Mouse (Mus musculus): ENCODE data around the gene Ifitm7.

Gene Ifitm7

GRCm38 (mm10) chr16:13986574-13987478 is at the start of gene Ifitm7, which contains the start of gene 2900011O08Rik:
Gene Ifitm7, minus strand, starts transcription at chr16:13986888.
Gene 2900011O08Rik, plus strand, starts transcription at chr16:13986604.
- DNase-seq (ENCODE audit: extremely low read depth, low read depth), result no peak

GRCm38 (mm10) chr16:14033076-14033475 is 46.4 kb upstream of the Ifitm7 start:
- no peak for DNase-seq (ENCODE audit: extremely low read depth, low read depth)

DNA sequence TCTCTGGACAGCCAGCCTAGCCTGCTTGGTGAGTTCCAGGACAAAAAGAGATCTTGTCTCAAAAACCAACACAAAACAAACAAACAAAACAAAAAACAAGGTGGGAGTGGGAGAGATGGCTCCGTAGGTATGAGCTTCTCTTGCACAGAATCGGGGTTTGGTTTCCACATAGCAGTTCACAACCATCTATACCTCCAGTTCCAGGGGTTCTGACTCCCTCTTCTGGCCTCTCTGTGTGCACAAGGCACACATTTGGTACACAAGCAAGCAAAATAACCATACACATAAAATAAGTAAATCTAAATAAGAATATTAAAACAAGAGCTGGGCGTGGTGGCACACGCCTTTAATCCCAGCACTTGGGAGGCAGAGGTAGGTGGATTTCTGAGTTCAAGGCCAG is 44.0 kb upstream of the Ifitm7 start:
- DNase-seq (ENCODE audit: extremely low read depth, low read depth), result no peak

- DNase-seq (ENCODE audit: extremely low read depth, low read depth), result no peak
Observed at GRCm38 (mm10) chr16:14029851-14030250, 43.2 kb upstream of the Ifitm7 start.

DNA sequence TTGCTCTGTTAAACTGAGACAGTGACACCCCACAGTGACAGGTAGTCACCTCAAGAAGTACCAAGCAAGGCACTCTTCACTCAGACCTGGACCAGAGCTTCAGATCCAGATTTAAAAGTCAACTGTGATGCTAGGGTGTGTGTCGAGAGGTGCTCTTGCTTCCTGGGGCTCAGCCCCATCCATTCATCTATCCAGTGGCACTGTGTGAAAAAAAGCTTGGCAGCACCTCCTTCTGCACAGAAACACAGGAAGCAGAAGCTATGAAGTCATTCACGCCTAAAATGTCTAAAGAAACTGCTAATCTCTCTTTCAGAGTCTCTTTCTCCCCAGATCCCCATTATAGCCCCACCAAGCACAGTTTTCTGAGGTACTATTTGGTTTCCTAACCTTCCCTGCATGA is 42.4 kb upstream of the Ifitm7 start:
- no peak for DNase-seq (ENCODE audit: extremely low read depth, low read depth)

- DNase-seq (ENCODE audit: extremely low read depth, low read depth), result no peak
Observed at GRCm38 (mm10) chr16:14025091-14025990, 38.7 kb upstream of the Ifitm7 start.

- no peak for DNase-seq (ENCODE audit: extremely low read depth, low read depth)
Observed at GRCm38 (mm10) chr16:14021166-14021822, 34.6 kb upstream of the Ifitm7 start.

- no peak for DNase-seq (ENCODE audit: extremely low read depth, low read depth)
Observed at GRCm38 (mm10) chr16:14017306-14017705, 30.6 kb upstream of the Ifitm7 start.

DNA sequence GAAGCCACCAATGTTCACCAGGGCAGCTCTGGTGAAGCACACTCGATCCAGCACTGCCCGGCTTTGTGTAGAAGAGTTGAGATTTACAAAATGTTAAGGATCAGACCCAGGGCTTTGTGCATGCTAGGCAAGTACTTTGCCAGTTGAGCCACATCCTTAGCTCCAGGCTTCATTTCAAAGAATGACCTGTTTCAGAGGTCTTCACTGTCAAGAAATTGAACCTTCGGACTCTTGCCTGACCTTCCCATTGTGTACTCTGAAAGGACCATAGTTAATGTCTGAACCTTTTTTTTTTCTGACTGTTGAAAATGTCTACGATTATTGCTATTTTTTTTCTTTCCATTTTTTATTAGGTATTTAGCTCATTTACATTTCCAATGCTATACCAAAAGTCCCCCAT is 23.3 kb upstream of the Ifitm7 start:
- DNase-seq (ENCODE audit: extremely low read depth, low read depth), result no peak

DNA sequence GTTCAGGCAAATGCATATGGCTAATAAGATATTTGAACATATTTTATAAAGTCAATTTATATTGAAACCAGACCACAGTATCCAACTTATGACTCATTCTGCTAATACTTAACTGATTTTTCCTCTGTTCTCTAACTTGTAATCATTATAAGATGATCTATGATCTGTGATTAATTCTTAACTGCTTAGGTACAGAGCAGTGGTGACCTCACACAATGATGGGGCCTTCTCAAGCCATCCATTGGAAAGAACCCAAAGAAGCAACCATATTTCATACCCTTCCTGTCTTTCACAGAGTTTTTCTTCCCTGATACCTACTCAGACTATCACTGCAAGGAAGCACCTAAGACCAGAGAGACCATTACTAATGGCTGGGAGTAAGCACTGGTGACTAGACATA is 22.0 kb upstream of the Ifitm7 start:
- no peak for DNase-seq (ENCODE audit: extremely low read depth, low read depth)

- DNase-seq (ENCODE audit: extremely low read depth, low read depth), result no peak
Observed at GRCm38 (mm10) chr16:14008081-14008480, 21.4 kb upstream of the Ifitm7 start.

DNA sequence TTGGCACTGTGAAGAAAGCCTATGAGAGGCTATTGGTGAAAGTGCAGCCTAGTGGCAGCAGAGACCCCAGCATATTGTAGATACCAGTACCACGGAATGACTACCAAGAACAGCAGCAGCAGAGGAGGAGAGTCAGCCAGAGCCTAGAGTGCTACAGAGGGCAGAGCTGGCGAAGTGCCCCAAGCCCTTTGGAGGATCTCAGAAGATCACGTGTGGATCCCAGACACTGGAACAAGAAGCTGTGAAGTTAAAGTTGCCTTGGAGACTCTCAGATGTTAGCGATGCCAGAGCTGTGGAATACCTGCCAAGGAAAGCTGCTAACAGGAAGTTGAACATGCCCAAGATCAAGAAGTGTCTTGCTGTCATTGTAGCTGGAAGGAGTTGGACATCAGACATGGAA is 18.6 kb upstream of the Ifitm7 start:
- DNase-seq (ENCODE audit: extremely low read depth, low read depth), result no peak

DNA sequence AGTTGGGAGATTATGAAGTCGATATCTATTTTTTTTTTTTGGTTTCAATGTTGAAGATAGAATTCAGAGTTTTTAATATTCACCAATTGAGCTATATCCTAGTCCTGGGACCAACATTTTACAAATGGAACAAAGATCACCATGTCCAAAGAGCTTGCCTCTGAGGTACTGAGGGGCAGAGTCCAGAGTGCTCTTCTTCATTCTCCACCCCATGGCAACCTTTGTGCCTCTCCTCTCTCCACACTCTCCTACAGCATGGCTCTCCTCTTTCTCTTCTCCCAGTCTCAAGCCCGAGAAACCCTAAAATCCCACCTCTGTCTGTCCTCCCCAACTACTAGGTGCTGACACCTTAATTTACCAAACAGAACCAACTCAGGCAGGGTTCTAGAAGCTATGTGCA is 18.0 kb upstream of the Ifitm7 start:
- no peak for DNase-seq (ENCODE audit: extremely low read depth, low read depth)

DNA sequence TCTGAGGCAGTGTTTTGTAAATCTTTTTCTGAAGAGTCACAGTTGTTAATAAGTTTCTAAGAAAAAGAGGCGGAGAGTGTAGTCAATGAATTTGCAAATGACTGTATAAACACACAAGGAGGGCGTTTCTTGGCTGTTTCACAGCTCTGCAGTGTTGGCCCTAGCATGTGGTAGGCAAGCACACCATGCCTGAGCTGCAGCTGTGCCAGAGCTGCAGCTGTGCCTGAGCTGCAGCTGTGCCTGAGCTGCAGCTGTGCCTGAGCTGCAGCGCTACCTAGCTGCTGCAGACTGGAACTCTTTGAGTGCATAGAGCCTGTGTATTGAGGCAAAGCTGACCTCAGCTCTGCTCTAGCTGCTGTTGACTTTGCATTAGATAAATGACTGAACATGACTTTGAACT is 17.5 kb upstream of the Ifitm7 start:
- no peak for DNase-seq (ENCODE audit: extremely low read depth, low read depth)

GRCm38 (mm10) chr16:14003386-14004130 is 16.9 kb upstream of the Ifitm7 start:
- DNase-seq (ENCODE audit: extremely low read depth, low read depth), result no peak

DNA sequence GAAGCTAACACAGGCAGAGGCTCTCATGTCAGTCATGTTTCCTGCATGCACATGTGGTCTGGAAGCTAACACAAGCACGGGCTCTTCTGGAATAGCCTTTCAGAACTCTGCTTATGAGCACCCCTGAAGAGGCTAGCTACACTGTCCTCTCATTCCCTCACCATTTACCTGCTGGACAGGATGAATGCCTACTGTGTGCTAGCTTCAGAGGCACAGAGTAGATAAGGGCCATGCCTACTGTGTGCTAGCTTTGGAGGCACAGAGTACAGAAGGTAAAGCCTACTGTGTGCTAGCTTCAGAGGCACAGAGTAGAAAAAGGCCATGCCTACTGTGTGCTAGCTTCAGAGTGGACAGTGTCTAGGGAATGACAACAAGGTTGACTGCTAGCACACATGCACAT is 7.8 kb upstream of the Ifitm7 start:
- DNase-seq (ENCODE audit: extremely low read depth, low read depth), result no peak

GRCm38 (mm10) chr16:13994076-13994475 is 7.4 kb upstream of the Ifitm7 start:
- no peak for DNase-seq (ENCODE audit: extremely low read depth, low read depth)

GRCm38 (mm10) chr16:13992518-13993248 is 6.0 kb upstream of the Ifitm7 start:
- no peak for DNase-seq (ENCODE audit: extremely low read depth, low read depth)

GRCm38 (mm10) chr16:13986197-13986573 is 503 bp downstream of the Ifitm7 start:
- no peak for DNase-seq (ENCODE audit: extremely low read depth, low read depth)

GRCm38 (mm10) chr16:13983161-13983560 is 3.5 kb downstream of the Ifitm7 start:
- no peak for DNase-seq (ENCODE audit: extremely low read depth, low read depth)
